Mouse (Mus musculus) liver, postnatal 0 days (tissue): Measurements from ENCODE around the gene Paqr8.
A peak's percentile ranks its signal among the peaks of the same experiment; 100 is the strongest.

Experiments
- CTCF ChIP-seq: sonication (generic); IDR thresholded peaks from 2 replicates; pipeline ENCODE4 v1.5.1; 2016; ENCODE audit warnings: antibody characterized with exemption, low read depth
- EP300 ChIP-seq: IDR thresholded peaks from 2 replicates; pipeline ENCODE4 v1.6.1; 2016; ENCODE audit warnings: antibody characterized with exemption, low read depth, mild to moderate bottlenecking

GRCm38 (mm10) chr1:20890941-20891399 lies 564 bp downstream of the Paqr8 start:
- TF ChIP-seq EP300 (no peak), CTCF (peak; percentile 47)
